Mouse (Mus musculus) limb, embryonic 14.5 days (tissue): Measurements from ENCODE around the gene S100z. TPM values are rescaled to one million over a fixed set of nuclear protein-coding genes. Genes with fewer than 3 reads are reported as not detected.

Experiments used
- ATAC-seq: fragments of 200-750 bp; cut with Nextera tagmentation; 2 replicates; pipeline ENCODE4 v1.8.0; 2017; ENCODE audit warnings: low read depth, moderate number of reproducible peaks, moderate TSS enrichment; ENCODE audit not compliant: low FRiP score
- DNase-seq: peaks from one replicate; pipeline ENCODE4 v3.0.0-alpha.2; 2015; ENCODE audit warnings: low spot score
- H3K27ac ChIP-seq: fragments of 300-500 bp; sonication (generic); replicated peaks from 2 replicates; pipeline ENCODE4 v1.5.1; 2014; ENCODE audit warnings: low read depth, mild to moderate bottlenecking, low read length, moderate library complexity, mixed read lengths
- H3K27me3 ChIP-seq: fragments of 300-500 bp; sonication (generic); 2 replicates; pipeline ENCODE4 v1.6.1; 2014; ENCODE audit warnings: low read length, mixed read lengths; ENCODE audit not compliant: control insufficient read depth, insufficient read depth
- H3K36me3 ChIP-seq: fragments of 300-500 bp; sonication (generic); 2 replicates; pipeline ENCODE4 v1.6.1; 2014; ENCODE audit warnings: mild to moderate bottlenecking, low read length, moderate library complexity, mixed read lengths; ENCODE audit not compliant: control insufficient read depth, insufficient read depth
- H3K4me1 ChIP-seq: fragments of 300-500 bp; sonication (generic); 2 replicates; pipeline ENCODE4 v1.6.1; 2014; ENCODE audit warnings: antibody characterized with exemption, low read length, mixed read lengths; ENCODE audit not compliant: control insufficient read depth, insufficient read depth
- H3K4me2 ChIP-seq: fragments of 300-500 bp; sonication (generic); replicated peaks from 2 replicates; pipeline ENCODE4 v1.6.1; 2014; ENCODE audit warnings: low read depth, mild to moderate bottlenecking, low read length, moderate library complexity; ENCODE audit not compliant: severe bottlenecking
- H3K4me3 ChIP-seq: fragments of 300-500 bp; sonication (generic); replicated peaks from 2 replicates; pipeline ENCODE4 v1.5.1; 2014; ENCODE audit warnings: low read length
- H3K9ac ChIP-seq: fragments of 300-500 bp; sonication (generic); 2 replicates; pipeline ENCODE4 v1.6.1; 2014; ENCODE audit warnings: mild to moderate bottlenecking, low read depth, low read length, moderate library complexity; ENCODE audit not compliant: severe bottlenecking
- H3K9me3 ChIP-seq: fragments of 300-500 bp; sonication (generic); 2 replicates; pipeline ENCODE4 v1.6.1; 2016; ENCODE audit warnings: low read length; ENCODE audit not compliant: control insufficient read depth
- POLR2A ChIP-seq: fragments of 200-500 bp; IDR thresholded peaks from 2 replicates; pipeline ENCODE4 v1.8.0; 2012; ENCODE audit warnings: inconsistent platforms, mild to moderate bottlenecking, moderate library complexity, borderline replicate concordance; ENCODE audit not compliant: insufficient read depth, insufficient read length; ENCODE audit errors: extremely low read depth
- WGBS: fragments of 180-500 bp; shearing (Covaris S2); extraction: QIAGEN DNeasy Blood & Tissue Kit; methylation state at CpG from one replicate; pipeline ENCODE4 v1.1.7; 2014; 5-methylcytosine and 5-hydroxymethylcytosine counted together
- polyA plus RNA-seq, 2 experiments: library from polyadenylated mRNA; depleted of rRNA in 1 of 2; stranded (reverse) in 1 of 2; unstranded in 1 of 2; fragments of >200 nt; fragmentation: Nextera tagmentation in 1 of 2; extraction: Ambion mirVana in 1 of 2; gene quantifications; 2 replicates each; pipeline versions ENCODE4 v1.2.1 to v1.2.3; 2012 to 2014

S100z gene
- polyA plus RNA-seq, 2 experiments, result not detected

DNA sequence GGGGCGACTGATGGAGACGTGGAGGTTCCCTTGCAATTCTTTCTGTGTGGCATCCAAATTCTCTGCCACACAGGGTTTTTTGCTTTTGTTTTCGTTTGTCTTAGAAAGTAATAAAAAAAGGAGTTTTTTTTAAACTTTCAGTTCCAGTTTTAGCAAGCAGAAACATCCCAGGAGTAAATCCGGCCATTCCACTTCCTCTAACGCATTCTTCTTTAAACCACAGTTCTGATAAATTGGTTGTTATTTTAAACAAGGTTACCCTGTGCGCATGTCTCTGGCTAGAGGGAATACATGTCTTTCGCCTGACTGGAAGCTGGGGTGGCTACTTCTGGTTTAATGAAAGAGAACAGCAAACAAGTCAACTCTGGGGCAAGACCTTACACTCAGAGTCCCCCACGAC lies 16.3 kb upstream of the S100z start:
- DNase-seq (no peak), ATAC-seq (no peak)
- H3K36me3 ChIP-seq, result no peaks in the 10 kb centered on the region
- H3K4me3 ChIP-seq, result no peak overlapping the region
- TF ChIP-seq POLR2A, result no peak
- no peaks in the 10 kb centered on the region for H3K9me3 ChIP-seq
- H3K9ac ChIP-seq, result no peak overlapping the region
- no peaks in the 10 kb centered on the region for H3K27me3 ChIP-seq
- H3K27ac ChIP-seq, result no peak overlapping the region
- no peak overlapping the region for H3K4me2 ChIP-seq
- WGBS, result 56% methylated on average over 8 of the region's 8 CpGs
- peaks cover 22% of the 10 kb centered on the region; the same call in 1 of the 2 replicates for H3K4me1 ChIP-seq

DNA sequence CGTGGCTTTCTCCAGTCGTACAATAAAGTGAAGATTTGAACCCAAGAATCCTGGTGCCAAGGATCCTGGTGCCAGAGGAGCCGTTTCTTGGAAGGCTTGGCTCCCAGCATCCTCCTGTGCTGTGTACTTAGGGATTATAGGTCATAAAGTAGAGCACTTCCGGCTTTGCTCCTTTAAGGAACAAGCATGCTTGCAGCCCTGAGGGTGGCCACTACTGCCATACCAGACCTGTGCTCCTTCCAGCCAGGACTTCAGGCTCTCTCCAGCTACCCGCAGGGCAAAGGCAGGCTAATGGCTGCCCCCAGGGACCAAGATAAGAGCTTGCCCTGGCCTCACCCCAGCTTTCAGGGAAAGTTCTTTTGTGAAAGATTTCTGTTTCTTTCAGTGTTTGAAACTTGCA lies 14.8 kb upstream of the S100z start:
- peaks cover 20% of the 10 kb centered on the region; the same call in 1 of the 2 replicates for H3K4me1 ChIP-seq
- 35% methylated on average over 5 of the region's 5 CpGs for WGBS
- no peaks in the 10 kb centered on the region for H3K36me3 ChIP-seq
- H3K9ac ChIP-seq, result no peak overlapping the region
- no peak overlapping the region for H3K4me3 ChIP-seq
- ATAC-seq, result no peak
- no peaks in the 10 kb centered on the region for H3K9me3 ChIP-seq
- H3K4me2 ChIP-seq, result no peak overlapping the region
- TF ChIP-seq POLR2A, result no peak
- H3K27ac ChIP-seq, result no peak overlapping the region
- no peak for DNase-seq
- H3K27me3 ChIP-seq, result no peaks in the 10 kb centered on the region

DNA sequence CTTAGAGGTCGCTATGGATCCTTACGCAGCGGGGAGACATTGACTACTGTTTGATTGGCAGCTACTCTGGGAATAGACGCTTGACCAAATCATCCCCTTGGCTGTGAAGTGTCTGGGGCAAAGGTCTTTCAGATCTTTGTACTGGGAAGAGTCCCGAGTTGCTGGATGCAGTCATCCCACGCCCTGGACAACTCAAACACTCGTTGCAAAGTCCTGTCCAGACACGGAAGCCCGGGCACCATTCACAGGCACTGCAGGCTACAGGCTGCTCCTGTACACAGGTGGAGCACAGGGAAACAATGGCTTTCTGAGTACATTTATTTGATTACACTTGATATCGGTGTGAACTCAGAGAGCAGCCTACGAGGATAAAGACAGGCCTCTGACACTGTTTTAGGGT lies 12.8 kb upstream of the S100z start:
- H3K4me1 ChIP-seq, result peaks cover 8% of the 10 kb centered on the region; the same call in 1 of the 2 replicates
- TF ChIP-seq POLR2A, result no peak
- no peaks in the 10 kb centered on the region for H3K9me3 ChIP-seq
- WGBS, result 80% methylated on average over 11 of the region's 11 CpGs
- no peaks in the 10 kb centered on the region for H3K27me3 ChIP-seq
- no peak overlapping the region for H3K9ac ChIP-seq
- H3K4me3 ChIP-seq, result no peak overlapping the region
- DNase-seq (no peak), ATAC-seq (no peak)
- no peak overlapping the region for H3K4me2 ChIP-seq
- H3K27ac ChIP-seq, result no peak overlapping the region
- H3K36me3 ChIP-seq, result no peaks in the 10 kb centered on the region

DNA sequence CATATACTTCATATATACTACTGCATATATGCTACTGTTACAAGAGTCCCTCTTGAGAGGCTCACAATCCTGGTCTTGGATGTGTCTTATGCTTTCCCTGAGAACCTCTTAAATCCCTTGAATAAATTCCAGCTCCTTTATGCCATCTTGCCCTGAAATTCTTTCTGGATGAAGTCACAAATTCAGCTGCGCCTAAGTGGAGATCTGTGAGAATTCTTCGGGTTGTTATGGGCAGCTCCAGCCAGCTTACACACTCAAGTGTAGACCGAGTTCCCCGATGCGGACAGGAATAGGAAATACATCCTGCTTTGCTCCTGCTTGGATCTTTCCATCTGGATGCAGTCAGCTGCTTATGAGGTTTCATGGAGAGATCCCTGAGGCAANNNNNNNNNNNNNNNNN lies 6.1 kb upstream of the S100z start:
- TF ChIP-seq POLR2A, result no peak
- Histone ChIP-seq H3K4me1 (peaks cover 7% of the 10 kb centered on the region; the same call in 1 of the 2 replicates), H3K27ac (0 out of 2 replicates have a peak overlapping the region, but pooled peaks have one; percentile 45), H3K27me3 (no peaks in the 10 kb centered on the region), H3K4me2 (no peak overlapping the region), H3K9me3 (no peaks in the 10 kb centered on the region), H3K36me3 (no peaks in the 10 kb centered on the region), H3K9ac (no peak overlapping the region), H3K4me3 (no peak overlapping the region)
- DNase-seq (peak; percentile 63), ATAC-seq (peak; percentile 86)
- 17% methylated on average over 5 of the region's 5 CpGs for WGBS

DNA sequence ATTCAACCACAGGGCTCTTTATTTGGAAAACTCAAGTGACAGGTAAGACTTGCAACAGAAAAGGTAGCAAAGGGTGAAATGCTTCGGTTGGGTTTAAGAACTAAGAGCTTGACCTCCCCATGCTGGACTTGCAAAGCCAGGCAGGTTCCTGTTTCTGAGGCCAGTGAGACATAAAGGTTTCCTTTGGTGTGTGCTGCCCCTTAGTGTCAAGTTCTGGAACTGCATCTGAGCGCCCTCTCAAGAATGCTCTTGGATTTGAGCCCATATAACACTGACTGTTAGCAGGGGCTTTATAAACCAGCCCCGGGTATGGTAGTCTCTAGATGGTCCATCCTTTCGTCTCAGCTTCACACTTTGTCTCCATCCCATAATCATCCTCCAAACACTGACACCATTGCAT lies 2.9 kb upstream of the S100z start:
- TF ChIP-seq POLR2A, result no peak
- peaks cover 7% of the 10 kb centered on the region; the same call in 1 of the 2 replicates for H3K4me1 ChIP-seq
- no peaks in the 10 kb centered on the region for H3K27me3 ChIP-seq
- H3K4me3 ChIP-seq, result no peak overlapping the region
- DNase-seq (peak; percentile 79), ATAC-seq (peak; percentile 66)
- no peaks in the 10 kb centered on the region for H3K36me3 ChIP-seq
- H3K9ac ChIP-seq, result no peak overlapping the region
- WGBS, result 22% methylated on average over 4 of the region's 4 CpGs
- no peaks in the 10 kb centered on the region for H3K9me3 ChIP-seq
- H3K27ac ChIP-seq, result no peak overlapping the region
- H3K4me2 ChIP-seq, result no peak overlapping the region

DNA sequence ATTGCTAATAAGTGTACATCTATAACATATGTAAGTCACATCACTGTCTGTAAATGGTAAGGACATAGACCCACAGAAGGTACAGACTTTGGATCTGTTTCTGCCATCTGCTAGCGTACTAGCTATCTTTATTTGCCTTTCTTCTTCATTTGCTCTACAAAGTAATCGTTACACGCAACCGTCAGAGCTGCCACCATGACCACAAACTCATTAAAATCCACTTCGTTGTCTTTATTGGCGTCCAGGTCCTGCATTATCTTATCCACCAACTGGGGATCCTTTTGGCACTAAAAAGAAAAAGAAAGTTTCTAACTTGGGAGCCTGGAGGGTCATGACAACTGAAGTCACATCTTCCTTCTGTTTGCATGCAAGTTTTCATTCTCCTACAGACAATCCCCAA lies 1.3 kb downstream of the S100z start:
- H3K4me2 ChIP-seq, result no peak overlapping the region
- 68% methylated on average over 6 of the region's 6 CpGs for whole genome bisulfite sequencing
- no peaks in the 10 kb centered on the region for H3K27me3 ChIP-seq
- ATAC-seq, result no peak
- H3K4me3 ChIP-seq, result no peak overlapping the region
- H3K9ac ChIP-seq, result no peak overlapping the region
- H3K4me1 ChIP-seq, result no peaks in the 10 kb centered on the region
- H3K9me3 ChIP-seq, result no peaks in the 10 kb centered on the region
- DNase-seq, result no peak
- no peak overlapping the region for H3K27ac ChIP-seq
- H3K36me3 ChIP-seq, result no peaks in the 10 kb centered on the region
- TF ChIP-seq POLR2A, result no peak
